Mouse (Mus musculus): ENCODE data around the gene Ltk. TPM values are rescaled to one million over a fixed set of nuclear protein-coding genes. Genes with fewer than 3 reads are reported as not detected.

The Ltk gene
- polyA plus RNA-seq, 1 experiment from 2014 or later: 0.86 TPM

DNA sequence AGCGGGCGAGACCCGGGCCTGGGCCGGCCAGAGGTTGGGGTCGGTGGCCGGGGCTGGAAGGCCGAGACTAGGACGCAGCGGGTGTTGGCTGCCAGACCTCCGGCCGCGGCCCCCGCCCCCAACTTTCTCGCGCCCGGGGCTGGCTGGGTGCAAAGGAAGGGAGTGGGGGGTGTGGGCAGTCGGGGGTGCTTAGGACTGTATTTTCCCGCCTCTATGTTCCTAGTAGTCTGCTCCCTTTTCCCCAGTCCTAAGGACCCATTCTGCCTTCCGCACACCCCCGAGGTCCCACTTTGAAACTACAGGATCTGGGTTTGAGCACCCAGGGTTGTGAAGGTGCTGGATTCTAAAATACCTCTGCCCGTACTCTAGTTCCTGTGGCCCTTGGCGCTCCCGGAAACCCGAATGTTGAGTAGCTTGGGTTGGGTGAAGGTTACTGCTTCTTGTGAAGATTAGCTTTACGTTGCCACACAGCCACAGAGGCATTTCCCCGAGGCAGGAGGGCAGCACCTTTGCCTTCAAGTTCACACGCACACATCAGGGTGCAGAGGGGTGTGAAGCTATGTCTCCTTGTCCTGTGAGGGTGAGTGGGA, 39.8 kb upstream of the Ltk start:
- H3K36me3 ChIP-seq (ENCODE audit: control insufficient read depth, insufficient read depth, low read length): no peaks in the 10 kb centered on the region
- ATAC-seq: peak; percentile 54
- peak overlapping the region; percentile 89 for H3K9ac ChIP-seq (ENCODE audit: low read depth, low read length)
- peak overlapping the region; percentile 86 for H3K4me3 ChIP-seq (ENCODE audit: low read length)
- no peaks in the 10 kb centered on the region for H3K9me3 ChIP-seq (ENCODE audit: control insufficient read depth, low read length)
- peaks cover 2% of the 10 kb centered on the region; the same call in 1 of the 2 replicates for H3K27me3 ChIP-seq (replicated peaks; ENCODE audit: control insufficient read depth, insufficient read depth, low read length)
- peak overlapping the region; percentile 100 for H3K4me2 ChIP-seq (ENCODE audit: low read depth, low read length)
- H3K4me1 ChIP-seq (ENCODE audit: control insufficient read depth, insufficient read depth, low read length): peaks cover 27% of the 10 kb centered on the region
- 2% methylated on average over 26 of the region's 27 CpGs for WGBS
- H3K27ac ChIP-seq (ENCODE audit: low read length): no peak overlapping the region; the same call in 1 of the 2 replicates

- ATAC-seq: peak; percentile 83
- Histone ChIP-seq H3K27me3 (replicated peaks; ENCODE audit: control insufficient read depth, insufficient read depth, low read length) (peaks cover 2% of the 10 kb centered on the region; the same call in 1 of the 2 replicates), H3K4me2 (ENCODE audit: low read depth, low read length) (peak overlapping the region; percentile 100), H3K4me1 (ENCODE audit: control insufficient read depth, insufficient read depth, low read length) (peaks cover 27% of the 10 kb centered on the region), H3K9ac (ENCODE audit: low read depth, low read length) (peak overlapping the region; percentile 89), H3K36me3 (ENCODE audit: control insufficient read depth, insufficient read depth, low read length) (no peaks in the 10 kb centered on the region), H3K9me3 (ENCODE audit: control insufficient read depth, low read length) (no peaks in the 10 kb centered on the region), H3K27ac (ENCODE audit: low read length) (no peak overlapping the region; the same call in 1 of the 2 replicates), H3K4me3 (ENCODE audit: low read length) (peak overlapping the region; percentile 86)
- WGBS: under 1% methylated on average over 59 of the region's 89 CpGs
Measured at GRCm38 (mm10) chr2:119799181-119799960, 39.1 kb upstream of the Ltk start.

DNA sequence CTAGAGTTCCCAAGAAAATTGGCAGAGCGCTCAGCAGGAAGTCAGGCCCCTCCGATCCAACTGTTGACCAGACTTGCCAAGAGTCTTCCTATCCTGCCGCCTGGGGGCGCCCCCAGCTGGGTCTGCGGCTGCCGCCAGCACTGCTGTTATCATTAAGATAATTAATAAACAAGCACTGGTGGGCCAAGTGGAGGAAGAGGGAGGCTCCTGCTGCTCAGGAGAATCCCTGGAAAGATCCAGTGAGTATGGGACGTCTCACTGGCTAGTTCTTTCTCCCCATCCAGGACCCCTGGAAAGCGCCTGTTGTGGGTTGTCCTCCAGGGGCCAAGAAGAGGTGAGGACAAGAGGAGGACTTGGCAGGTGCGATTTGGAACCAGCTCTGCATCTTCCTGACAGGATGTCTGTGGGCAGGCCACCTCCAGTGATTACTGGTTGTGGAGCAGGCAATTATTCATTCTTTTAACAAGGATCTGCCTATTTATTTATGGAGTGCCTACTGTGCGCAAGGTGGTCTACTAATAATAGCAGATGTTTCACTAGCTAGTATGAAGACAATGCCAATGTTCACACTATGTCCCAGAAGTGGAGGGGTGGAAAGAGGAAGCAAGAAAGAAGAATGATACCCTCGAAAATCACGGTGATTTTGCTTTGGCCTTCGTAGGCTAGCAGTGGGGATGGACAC, 38.2 kb upstream of the Ltk start:
- WGBS: 10% methylated on average over 13 of the region's 13 CpGs
- 0 out of 2 replicates have a peak, but pooled peaks have one; percentile 14 for ATAC-seq
- Histone ChIP-seq H3K4me1 (ENCODE audit: control insufficient read depth, insufficient read depth, low read length) (peaks cover 27% of the 10 kb centered on the region), H3K9me3 (ENCODE audit: control insufficient read depth, low read length) (no peaks in the 10 kb centered on the region), H3K4me2 (ENCODE audit: low read depth, low read length) (peak overlapping the region; percentile 100; the same call in 1 of the 2 replicates), H3K9ac (ENCODE audit: low read depth, low read length) (no peak overlapping the region), H3K36me3 (ENCODE audit: control insufficient read depth, insufficient read depth, low read length) (no peaks in the 10 kb centered on the region), H3K4me3 (ENCODE audit: low read length) (no peak overlapping the region), H3K27ac (ENCODE audit: low read length) (no peak overlapping the region), H3K27me3 (replicated peaks; ENCODE audit: control insufficient read depth, insufficient read depth, low read length) (peaks cover 2% of the 10 kb centered on the region; the same call in 1 of the 2 replicates)

DNA sequence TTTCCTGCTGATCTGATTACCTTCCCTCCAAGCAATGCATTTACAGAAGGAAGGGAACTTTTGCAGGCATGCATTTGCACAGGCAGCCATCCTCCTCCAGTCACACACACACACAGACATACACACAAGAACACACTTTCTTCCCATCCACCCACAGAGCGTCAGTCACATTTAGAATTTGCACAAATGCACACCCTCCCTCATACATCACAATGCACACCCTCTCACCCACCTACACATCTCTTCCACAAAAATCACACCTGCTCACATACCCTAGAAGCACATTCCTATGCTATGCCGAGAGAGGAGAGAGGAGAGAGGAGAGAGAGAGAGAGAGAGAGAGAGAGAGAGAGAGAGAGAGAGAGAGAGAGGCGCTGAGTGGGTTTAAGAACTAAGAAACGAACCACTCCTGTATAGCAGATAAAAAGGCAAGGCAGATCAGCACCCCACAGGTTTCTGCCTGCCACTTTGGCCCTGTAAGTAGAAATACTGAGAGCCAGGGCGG, 37.1 kb upstream of the Ltk start, which contains the start of gene Tyro3:
Tyro3 (plus strand) TSS at position 455 of the 505 bp plus-strand sequence.
- no peaks in the 10 kb centered on the region for H3K9me3 ChIP-seq (ENCODE audit: control insufficient read depth, low read length)
- 75% methylated on average over 5 of the region's 5 CpGs for WGBS
- H3K27me3 ChIP-seq (replicated peaks; ENCODE audit: control insufficient read depth, insufficient read depth, low read length): peaks cover 2% of the 10 kb centered on the region; the same call in 1 of the 2 replicates
- no peak within 1 kb of the TSS for H3K9ac ChIP-seq (ENCODE audit: low read depth, low read length)
- no peaks in the 10 kb centered on the region for H3K36me3 ChIP-seq (ENCODE audit: control insufficient read depth, insufficient read depth, low read length)
- no peak within 1 kb of the TSS for H3K4me3 ChIP-seq (ENCODE audit: low read length)
- H3K27ac ChIP-seq (ENCODE audit: low read length): no peak within 1 kb of the TSS
- no peak for ATAC-seq
- peaks cover 16% of the 10 kb centered on the region for H3K4me1 ChIP-seq (ENCODE audit: control insufficient read depth, insufficient read depth, low read length)
- no peak within 1 kb of the TSS for H3K4me2 ChIP-seq (ENCODE audit: low read depth, low read length)

- no peak overlapping the region for H3K4me3 ChIP-seq (ENCODE audit: low read length)
- ATAC-seq: no peak
- WGBS: 87% methylated on average over 2 of the region's 2 CpGs
Measured at GRCm38 (mm10) chr2:119789996-119790395, 29.8 kb upstream of the Ltk start.

GRCm38 (mm10) chr2:119787206-119787883, 27.1 kb upstream of the Ltk start, which contains the start of gene Rpap1:
TSS of gene Rpap1 (minus strand) at chr2:119787537.
- under 1% methylated on average over 44 of the region's 44 CpGs for WGBS
- ATAC-seq: peak; percentile 97

More at GRCm38 (mm10) chr2:119789996-119790395, 29.8 kb upstream of the Ltk start:
- Histone ChIP-seq H3K4me1 (ENCODE audit: control insufficient read depth, insufficient read depth, low read length) (peaks cover 11% of the 10 kb centered on the region), H3K36me3 (ENCODE audit: control insufficient read depth, insufficient read depth, low read length) (no peaks in the 10 kb centered on the region), H3K9me3 (ENCODE audit: control insufficient read depth, low read length) (no peaks in the 10 kb centered on the region), H3K27ac (ENCODE audit: low read length) (no peak overlapping the region), H3K27me3 (replicated peaks; ENCODE audit: control insufficient read depth, insufficient read depth, low read length) (no peaks in the 10 kb centered on the region), H3K9ac (ENCODE audit: low read depth, low read length) (no peak overlapping the region), H3K4me2 (ENCODE audit: low read depth, low read length) (no peak overlapping the region)

DNA sequence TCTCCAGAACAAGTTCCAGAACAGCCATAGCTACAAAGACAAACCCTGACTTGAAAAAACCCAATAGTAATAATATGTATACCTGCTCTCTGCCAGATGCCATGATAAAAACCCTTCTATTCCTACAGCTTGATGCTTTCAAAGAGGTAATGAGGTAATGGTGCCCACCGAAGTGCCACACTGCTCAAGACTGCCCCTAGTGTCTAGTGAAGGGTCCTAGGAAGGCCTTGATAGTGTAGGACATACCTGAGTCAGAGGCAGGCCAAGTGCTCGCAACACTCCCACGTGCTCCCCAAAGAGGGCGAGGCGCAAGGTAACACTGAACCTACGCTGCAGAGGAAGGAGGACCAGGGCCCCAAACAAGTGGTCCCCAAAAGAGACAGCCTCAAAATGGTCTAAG, 7.0 kb upstream of the Ltk start:
- WGBS: 95% methylated on average over 6 of the region's 6 CpGs
- no peak overlapping the region for H3K27ac ChIP-seq (ENCODE audit: low read length)
- H3K4me1 ChIP-seq (ENCODE audit: control insufficient read depth, insufficient read depth, low read length): no peaks in the 10 kb centered on the region
- no peak overlapping the region for H3K4me2 ChIP-seq (ENCODE audit: low read depth, low read length)
- H3K9ac ChIP-seq (ENCODE audit: low read depth, low read length): no peak overlapping the region
- no peak for ATAC-seq
- no peaks in the 10 kb centered on the region for H3K9me3 ChIP-seq (ENCODE audit: control insufficient read depth, low read length)
- no peaks in the 10 kb centered on the region for H3K27me3 ChIP-seq (replicated peaks; ENCODE audit: control insufficient read depth, insufficient read depth, low read length)
- no peak overlapping the region for H3K4me3 ChIP-seq (ENCODE audit: low read length)
- peaks cover 14% of the 10 kb centered on the region; the same call in 1 of the 2 replicates for H3K36me3 ChIP-seq (ENCODE audit: control insufficient read depth, insufficient read depth, low read length)

More at GRCm38 (mm10) chr2:119787206-119787883, 27.1 kb upstream of the Ltk start, which contains the start of gene Rpap1:
- Histone ChIP-seq H3K36me3 (ENCODE audit: control insufficient read depth, insufficient read depth, low read length) (peaks cover 6% of the 10 kb centered on the region; the same call in 1 of the 2 replicates), H3K4me1 (ENCODE audit: control insufficient read depth, insufficient read depth, low read length) (peaks cover 11% of the 10 kb centered on the region), H3K27ac (ENCODE audit: low read length) (peak within 1 kb of the TSS; percentile 84), H3K27me3 (replicated peaks; ENCODE audit: control insufficient read depth, insufficient read depth, low read length) (no peaks in the 10 kb centered on the region), H3K9me3 (ENCODE audit: control insufficient read depth, low read length) (no peaks in the 10 kb centered on the region), H3K4me2 (ENCODE audit: low read depth, low read length) (peak within 1 kb of the TSS; percentile 93), H3K4me3 (ENCODE audit: low read length) (peak within 1 kb of the TSS; percentile 58), H3K9ac (ENCODE audit: low read depth, low read length) (peak within 1 kb of the TSS; percentile 79)

- Histone ChIP-seq H3K27ac (ENCODE audit: low read length) (no peak overlapping the region), H3K4me3 (ENCODE audit: low read length) (no peak overlapping the region), H3K9ac (ENCODE audit: low read depth, low read length) (no peak overlapping the region), H3K4me1 (ENCODE audit: control insufficient read depth, insufficient read depth, low read length) (no peaks in the 10 kb centered on the region), H3K4me2 (ENCODE audit: low read depth, low read length) (no peak overlapping the region), H3K36me3 (ENCODE audit: control insufficient read depth, insufficient read depth, low read length) (peaks cover 5% of the 10 kb centered on the region; the same call in 1 of the 2 replicates), H3K27me3 (replicated peaks; ENCODE audit: control insufficient read depth, insufficient read depth, low read length) (peaks cover 5% of the 10 kb centered on the region), H3K9me3 (ENCODE audit: control insufficient read depth, low read length) (no peaks in the 10 kb centered on the region)
- no peak for ATAC-seq
- 73% methylated on average over 4 of the region's 4 CpGs for whole genome bisulfite sequencing
Measured at GRCm38 (mm10) chr2:119763924-119764323, 3.7 kb upstream of the Ltk start.

Data from intestine, embryonic 16.5 days (tissue).